Mouse (Mus musculus) G1E (cell line): ENCODE measurements around the gene Cables2.

Experiments
- CTCF ChIP-seq: IDR thresholded peaks from 2 replicates; pipeline ENCODE4 v1.5.1; 2012; ENCODE audit warnings: low read depth, low read length, inconsistent platforms, mixed read lengths
- GATA1 ChIP-seq: IDR thresholded peaks from 2 replicates; pipeline ENCODE4 v1.6.1; 2012; ENCODE audit warnings: borderline replicate concordance, low read length, inconsistent platforms, mixed read lengths
- TAL1 ChIP-seq: conservative IDR thresholded peaks from 2 replicates; pipeline ENCODE4 v1.6.1; 2012; ENCODE audit warnings: low read depth, low read length, inconsistent platforms, mixed read lengths

GRCm38 (mm10) chr2:180279321-180279720 lies 6.0 kb upstream of the Cables2 start:
- TF ChIP-seq CTCF (no peak), TAL1 (no peak), GATA1 (no peak)
